Mouse (Mus musculus): ENCODE results near the gene 4930522H14Rik. TPM values are rescaled to one million over a fixed set of nuclear protein-coding genes. Genes with fewer than 3 reads are reported as not detected.

Gene 4930522H14Rik
- polyA plus RNA-seq, 1 experiment from 2014 or later, result not detected

DNA sequence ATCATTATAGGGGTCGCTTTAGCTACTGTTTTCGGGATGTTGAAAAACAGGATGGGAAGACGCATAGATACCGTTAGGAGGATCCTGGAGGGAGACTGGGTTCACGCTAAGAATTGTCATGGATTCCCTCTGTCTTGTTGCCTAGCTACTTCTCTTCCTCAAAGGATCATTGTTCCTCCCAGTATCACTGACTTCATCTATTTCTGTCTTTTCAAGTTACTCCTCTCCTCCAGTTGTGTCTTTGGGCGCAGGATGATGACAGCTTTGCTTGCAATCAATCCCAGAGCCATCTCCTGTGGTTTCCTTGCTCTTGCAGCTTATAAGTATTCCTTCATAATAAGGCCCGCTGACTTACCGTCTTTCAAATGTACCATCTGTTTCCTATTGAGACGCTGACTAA lies 38.3 kb upstream of the 4930522H14Rik start:
- ATAC-seq (ENCODE audit: low FRiP score, low TSS enrichment) (no peak), DNase-seq (ENCODE audit: low spot score) (no peak)

GRCm38 (mm10) chr4:109568959-109569358 lies 37.9 kb upstream of the 4930522H14Rik start:
- no peaks in the 10 kb centered on the region for H3K9me3 ChIP-seq (ENCODE audit: control insufficient read depth, low read length)
- no peak for ATAC-seq (ENCODE audit: low FRiP score, low TSS enrichment)

More for the DNA sequence above, 38.3 kb upstream of the 4930522H14Rik start:
- Histone ChIP-seq H3K4me1 (replicated peaks; ENCODE audit: control insufficient read depth, insufficient read depth) (no peaks in the 10 kb centered on the region), H3K27ac (replicated peaks) (no peak overlapping the region), H3K4me2 (replicated peaks; ENCODE audit: low read depth) (no peak overlapping the region), H3K9ac (ENCODE audit: low read length) (no peak overlapping the region), H3K4me3 (ENCODE audit: low read depth, low read length) (no peak overlapping the region), H3K9me3 (ENCODE audit: control insufficient read depth, low read length) (no peaks in the 10 kb centered on the region), H3K27me3 (ENCODE audit: control insufficient read depth, insufficient read depth, low read length) (no peaks in the 10 kb centered on the region), H3K36me3 (ENCODE audit: control insufficient read depth, insufficient read depth, low read length) (no peaks in the 10 kb centered on the region)
- WGBS, result 90% methylated on average over 9 of the region's 9 CpGs
- TF ChIP-seq EP300 (optimal IDR thresholded peaks at IDR 0.05) (no peak), CTCF (IDR thresholded peaks at IDR 0.05; ENCODE audit: low read depth) (no peak)

DNA sequence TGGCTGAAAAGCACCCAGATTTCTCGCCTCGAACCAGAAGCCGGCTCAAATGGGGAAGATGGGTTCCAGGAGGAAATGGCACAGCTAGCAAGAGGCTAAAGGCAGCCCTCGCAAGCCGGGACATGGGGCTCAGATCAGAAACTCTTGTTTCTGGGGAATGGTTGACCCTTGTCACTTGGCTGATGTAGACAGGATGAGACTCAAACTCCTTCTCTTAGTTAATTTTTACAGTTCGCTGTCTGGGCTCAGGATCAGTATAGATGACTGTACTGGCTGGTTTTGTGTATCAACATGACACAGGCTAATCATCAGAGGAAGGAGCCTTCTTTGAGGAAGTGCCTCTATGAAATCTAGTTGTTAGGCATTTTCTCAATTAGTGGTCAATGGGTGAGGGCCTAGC lies 33.6 kb upstream of the 4930522H14Rik start:
- ATAC-seq (ENCODE audit: low FRiP score, low TSS enrichment) (no peak), DNase-seq (ENCODE audit: low spot score) (no peak)
- no peaks in the 10 kb centered on the region for H3K9me3 ChIP-seq (ENCODE audit: control insufficient read depth, low read length)
- no peaks in the 10 kb centered on the region for H3K4me1 ChIP-seq (replicated peaks; ENCODE audit: control insufficient read depth, insufficient read depth)
- WGBS, result 93% methylated on average over 6 of the region's 6 CpGs
- no peaks in the 10 kb centered on the region for H3K36me3 ChIP-seq (ENCODE audit: control insufficient read depth, insufficient read depth, low read length)
- no peak overlapping the region for H3K9ac ChIP-seq (ENCODE audit: low read length)
- H3K27me3 ChIP-seq (ENCODE audit: control insufficient read depth, insufficient read depth, low read length), result no peaks in the 10 kb centered on the region
- no peak overlapping the region for H3K4me2 ChIP-seq (replicated peaks; ENCODE audit: low read depth)
- no peak for TF ChIP-seq CTCF (IDR thresholded peaks at IDR 0.05; ENCODE audit: low read depth)
- no peak for TF ChIP-seq EP300 (optimal IDR thresholded peaks at IDR 0.05)
- H3K4me3 ChIP-seq (ENCODE audit: low read depth, low read length), result no peak overlapping the region
- no peak overlapping the region for H3K27ac ChIP-seq (replicated peaks)

More at GRCm38 (mm10) chr4:109568959-109569358, 37.9 kb upstream of the 4930522H14Rik start:
- no peak for DNase-seq (ENCODE audit: low spot score)
- H3K27me3 ChIP-seq (ENCODE audit: control insufficient read depth, insufficient read depth, low read length), result no peaks in the 10 kb centered on the region
- WGBS, result 85% methylated on average over 10 of the region's 10 CpGs
- no peak for TF ChIP-seq EP300 (optimal IDR thresholded peaks at IDR 0.05)
- no peak for TF ChIP-seq CTCF (IDR thresholded peaks at IDR 0.05; ENCODE audit: low read depth)
- no peak overlapping the region for H3K9ac ChIP-seq (ENCODE audit: low read length)
- H3K4me2 ChIP-seq (replicated peaks; ENCODE audit: low read depth), result no peak overlapping the region
- no peak overlapping the region for H3K27ac ChIP-seq (replicated peaks)
- H3K36me3 ChIP-seq (ENCODE audit: control insufficient read depth, insufficient read depth, low read length), result no peaks in the 10 kb centered on the region
- no peaks in the 10 kb centered on the region for H3K4me1 ChIP-seq (replicated peaks; ENCODE audit: control insufficient read depth, insufficient read depth)
- H3K4me3 ChIP-seq (ENCODE audit: low read depth, low read length), result no peak overlapping the region

- H3K27ac ChIP-seq (replicated peaks), result no peak overlapping the region
- TF ChIP-seq EP300 (optimal IDR thresholded peaks at IDR 0.05) (no peak), CTCF (IDR thresholded peaks at IDR 0.05; ENCODE audit: low read depth) (no peak)
- 0 out of 2 replicates have a peak overlapping the region, but pooled peaks have one; percentile 13 for H3K9ac ChIP-seq (ENCODE audit: low read length)
- 9% methylated on average over 11 of the region's 11 CpGs for WGBS
- ATAC-seq (ENCODE audit: low FRiP score, low TSS enrichment) (peak; percentile 59), DNase-seq (ENCODE audit: low spot score) (peak; percentile 42)
- H3K4me2 ChIP-seq (replicated peaks; ENCODE audit: low read depth), result peak overlapping the region; percentile 49
- H3K27me3 ChIP-seq (ENCODE audit: control insufficient read depth, insufficient read depth, low read length), result no peaks in the 10 kb centered on the region
- peak overlapping the region; percentile 10; the same call in 1 of the 2 replicates for H3K4me3 ChIP-seq (ENCODE audit: low read depth, low read length)
- no peaks in the 10 kb centered on the region for H3K9me3 ChIP-seq (ENCODE audit: control insufficient read depth, low read length)
- 0 out of 2 replicates have a peak, but pooled peaks cover 2% of the 10 kb centered on the region for H3K4me1 ChIP-seq (replicated peaks; ENCODE audit: control insufficient read depth, insufficient read depth)
- no peaks in the 10 kb centered on the region for H3K36me3 ChIP-seq (ENCODE audit: control insufficient read depth, insufficient read depth, low read length)
These were observed 19.4 kb upstream of the 4930522H14Rik start for GRCm38 (mm10) chr4:109550338-109551150.

DNA sequence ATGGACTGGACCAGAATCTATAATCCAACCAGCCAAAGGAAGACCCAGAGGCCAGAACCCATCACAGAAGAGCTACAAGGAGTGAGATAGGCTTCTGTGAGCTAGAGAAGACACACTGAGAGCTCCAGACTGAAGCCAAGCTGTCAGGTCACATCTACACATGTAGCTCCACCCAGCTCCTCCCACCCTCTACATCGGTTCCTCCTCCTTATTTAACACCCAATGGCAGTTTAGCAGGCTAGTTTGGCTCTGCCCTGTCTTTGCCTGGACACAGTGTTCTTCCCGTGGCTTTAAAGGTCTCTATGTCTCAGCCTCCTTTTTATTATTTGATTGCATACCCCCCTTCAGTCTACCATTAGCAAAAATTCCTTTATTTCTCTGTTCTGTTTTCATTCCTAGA lies 16.2 kb upstream of the 4930522H14Rik start:
- no peak for DNase-seq (ENCODE audit: low spot score)
- TF ChIP-seq EP300 (optimal IDR thresholded peaks at IDR 0.05), result no peak
- TF ChIP-seq CTCF (IDR thresholded peaks at IDR 0.05; ENCODE audit: low read depth), result no peak
- 31% methylated on average over 2 of the region's 2 CpGs for WGBS
- Histone ChIP-seq H3K4me3 (ENCODE audit: low read depth, low read length) (no peak overlapping the region), H3K27me3 (ENCODE audit: control insufficient read depth, insufficient read depth, low read length) (no peaks in the 10 kb centered on the region), H3K9ac (ENCODE audit: low read length) (no peak overlapping the region), H3K36me3 (ENCODE audit: control insufficient read depth, insufficient read depth, low read length) (no peaks in the 10 kb centered on the region), H3K9me3 (ENCODE audit: control insufficient read depth, low read length) (no peaks in the 10 kb centered on the region), H3K4me1 (replicated peaks; ENCODE audit: control insufficient read depth, insufficient read depth) (0 out of 2 replicates have a peak, but pooled peaks cover 2% of the 10 kb centered on the region), H3K27ac (replicated peaks) (no peak overlapping the region), H3K4me2 (replicated peaks; ENCODE audit: low read depth) (no peak overlapping the region)
- no peak for ATAC-seq (ENCODE audit: low FRiP score, low TSS enrichment)

DNA sequence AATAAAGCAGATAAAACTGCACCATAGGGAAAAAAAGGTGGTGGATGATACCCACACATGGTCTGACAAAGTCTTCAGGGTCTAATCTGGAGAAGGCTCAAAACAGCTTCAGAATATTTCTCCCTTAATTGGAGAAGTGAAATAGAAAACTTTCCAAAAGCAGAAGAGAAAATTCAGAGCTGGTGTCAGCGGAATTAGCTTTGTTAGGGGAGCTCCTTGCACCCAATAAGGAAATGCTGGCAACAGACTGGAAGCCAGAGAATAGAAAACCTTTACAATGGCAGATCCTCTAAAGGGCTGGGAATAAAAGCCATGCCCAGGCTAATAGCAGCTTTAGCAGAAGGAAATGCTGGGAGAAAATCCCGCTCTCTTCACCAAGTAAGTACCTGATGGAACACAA lies 15.4 kb upstream of the 4930522H14Rik start:
- ATAC-seq (ENCODE audit: low FRiP score, low TSS enrichment), result no peak
- H3K27ac ChIP-seq (replicated peaks), result no peak overlapping the region
- 84% methylated on average over 2 of the region's 2 CpGs for WGBS
- H3K36me3 ChIP-seq (ENCODE audit: control insufficient read depth, insufficient read depth, low read length), result no peaks in the 10 kb centered on the region
- no peak overlapping the region for H3K4me2 ChIP-seq (replicated peaks; ENCODE audit: low read depth)
- no peak for DNase-seq (ENCODE audit: low spot score)
- H3K4me3 ChIP-seq (ENCODE audit: low read depth, low read length), result no peak overlapping the region
- H3K9ac ChIP-seq (ENCODE audit: low read length), result no peak overlapping the region
- H3K4me1 ChIP-seq (replicated peaks; ENCODE audit: control insufficient read depth, insufficient read depth), result 0 out of 2 replicates have a peak, but pooled peaks cover 2% of the 10 kb centered on the region
- TF ChIP-seq CTCF (IDR thresholded peaks at IDR 0.05; ENCODE audit: low read depth) (no peak), EP300 (optimal IDR thresholded peaks at IDR 0.05) (no peak)
- H3K9me3 ChIP-seq (ENCODE audit: control insufficient read depth, low read length), result no peaks in the 10 kb centered on the region
- H3K27me3 ChIP-seq (ENCODE audit: control insufficient read depth, insufficient read depth, low read length), result no peaks in the 10 kb centered on the region
